Mouse (Mus musculus) cerebellum, adult 2 months (tissue): ENCODE results near the gene Unc45b. TPM values are rescaled to one million over a fixed set of nuclear protein-coding genes. Genes with fewer than 3 reads are reported as not detected.
A peak's percentile ranks its signal among the peaks of the same experiment; 100 is the strongest.
"Not testable (repeated sequence)": the region's sequence is repeated elsewhere in the genome, so short reads cannot be mapped to it uniquely, and the experiment has no call there.

ENCODE experiments used
- DNase-seq, 2 experiments: peaks; one replicate each; pipeline ENCODE4 v3.0.0; 2021
- H3K27ac ChIP-seq: fragments of 200-500 bp; 2 replicates; pipeline ENCODE4 v1.5.1; 2012; ENCODE audit warnings: low read length, control low read depth, inconsistent platforms; ENCODE audit not compliant: insufficient read depth
- H3K27me3 ChIP-seq: fragments of 200-500 bp; 2 replicates; pipeline ENCODE4 v1.6.1; 2012; ENCODE audit warnings: inconsistent platforms, mild to moderate bottlenecking, low read length, moderate library complexity; ENCODE audit not compliant: control insufficient read depth, insufficient read depth
- H3K4me1 ChIP-seq: fragments of 200-500 bp; 2 replicates; pipeline ENCODE4 v1.6.1; 2011; ENCODE audit warnings: low read length; ENCODE audit not compliant: control insufficient read depth, insufficient read depth
- H3K4me3 ChIP-seq: fragments of 200-500 bp; replicated peaks from 2 replicates; pipeline ENCODE3; 2011; ENCODE audit warnings: mild to moderate bottlenecking, low read depth, low read length, control low read depth; ENCODE audit not compliant: insufficient read depth
- CTCF ChIP-seq: fragments of 200-500 bp; IDR thresholded peaks from 2 replicates; pipeline ENCODE4 v1.5.1; 2011; ENCODE audit warnings: low read depth, mild to moderate bottlenecking, control low read depth, low read length, moderate library complexity, borderline replicate concordance; ENCODE audit not compliant: insufficient read depth
- POLR2A ChIP-seq: fragments of 200-500 bp; IDR thresholded peaks from 2 replicates; pipeline ENCODE4 v1.6.1; 2011; ENCODE audit warnings: low read length, control low read depth, borderline replicate concordance; ENCODE audit not compliant: insufficient read depth
- WGBS: fragments of 180-500 bp; shearing (Covaris S2); methylation state at CpG from one replicate; pipeline ENCODE4 v1.1.7; 2018; 5-methylcytosine and 5-hydroxymethylcytosine counted together
- polyA plus RNA-seq: library from polyadenylated mRNA; depleted of rRNA; stranded (reverse); fragments of >200 nt; gene quantifications from 2 replicates; pipeline ENCODE4 v1.2.3, GENCODE M21; 2012

Unc45b gene
- polyA plus RNA-seq, 1 experiment: 1.9 TPM

- no peaks in the 10 kb centered on the region for H3K27me3 ChIP-seq
- 69% methylated on average over 10 of the region's 10 CpGs for WGBS
- TF ChIP-seq CTCF: no peak
- TF ChIP-seq POLR2A: no peak
- DNase-seq: no peak
- H3K4me3 ChIP-seq: no peak overlapping the region
- no peaks in the 10 kb centered on the region for H3K4me1 ChIP-seq
- no peak overlapping the region for H3K27ac ChIP-seq
Observed at GRCm38 (mm10) chr11:82920768-82921167, 10.4 kb downstream of the Unc45b start.

- H3K27ac ChIP-seq: no peak overlapping the region
- H3K4me3 ChIP-seq: no peak overlapping the region
- no peak for DNase-seq
- TF ChIP-seq CTCF (no peak), POLR2A (no peak)
- H3K27me3 ChIP-seq: no peaks in the 10 kb centered on the region
- WGBS: 69% methylated on average over 4 of the region's 4 CpGs
- no peaks in the 10 kb centered on the region for H3K4me1 ChIP-seq
Observed at GRCm38 (mm10) chr11:82921691-82922090, 11.3 kb downstream of the Unc45b start.

DNA sequence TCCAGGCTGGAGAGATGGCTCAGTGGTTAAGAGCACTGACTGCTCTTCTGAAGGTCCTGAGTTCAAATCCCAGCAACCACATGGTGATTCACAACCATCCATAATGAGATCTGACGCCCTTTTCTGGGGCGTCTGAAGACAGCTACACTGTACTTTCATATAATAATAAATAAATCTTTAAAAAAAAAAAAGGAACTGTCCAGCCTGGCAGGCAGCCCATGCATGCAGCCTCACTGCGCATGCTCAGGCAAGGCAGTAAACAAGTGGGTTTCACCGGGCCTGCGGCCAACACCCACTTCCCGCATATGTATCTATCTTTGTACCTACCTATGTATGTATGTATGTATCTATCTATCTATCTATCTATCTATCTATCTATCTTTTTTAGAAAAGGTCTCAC, 13.6 kb downstream of the Unc45b start:
- H3K27ac ChIP-seq, H3K4me1 ChIP-seq, H3K27me3 ChIP-seq, H3K4me3 ChIP-seq, DNase-seq: not testable (repeated sequence)
- 72% methylated on average over 6 of the region's 6 CpGs for WGBS

- Histone ChIP-seq H3K4me1 (peaks cover 5% of the 10 kb centered on the region), H3K27ac (no peak overlapping the region), H3K27me3 (no peaks in the 10 kb centered on the region; the same call in 1 of the 2 replicates), H3K4me3 (no peak overlapping the region)
- WGBS: 48% methylated on average over 20 of the region's 20 CpGs
- no peak for DNase-seq
- no peak for TF ChIP-seq CTCF
- no peak for TF ChIP-seq POLR2A
Observed at GRCm38 (mm10) chr11:82928897-82929632, 18.7 kb downstream of the Unc45b start.

DNA sequence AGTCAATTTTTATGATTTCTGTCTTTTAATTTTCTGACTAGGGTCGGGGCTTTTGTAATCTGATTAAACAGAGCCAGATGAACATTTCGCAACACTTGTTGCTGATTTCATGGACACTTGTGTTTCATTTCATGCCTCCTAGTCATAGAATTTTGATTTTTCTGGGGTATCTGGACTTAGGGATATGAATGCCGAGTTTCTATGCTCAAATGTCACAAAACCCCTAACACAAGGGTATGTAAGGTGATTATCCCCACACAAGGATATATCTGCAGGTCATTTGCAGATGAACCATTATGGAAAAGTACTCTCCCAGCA, 19.2 kb downstream of the Unc45b start:
- Histone ChIP-seq H3K27me3 (no peaks in the 10 kb centered on the region; the same call in 1 of the 2 replicates), H3K4me1 (peaks cover 5% of the 10 kb centered on the region), H3K4me3 (no peak overlapping the region), H3K27ac (no peak overlapping the region)
- no peak for DNase-seq
- 69% methylated on average over 3 of the region's 3 CpGs for WGBS
- TF ChIP-seq CTCF (no peak), POLR2A (no peak)

- peak overlapping the region; percentile 13 for H3K4me3 ChIP-seq
- not testable (repeated sequence) for H3K27me3 ChIP-seq, H3K27ac ChIP-seq, H3K4me1 ChIP-seq, DNase-seq
- 3% methylated on average over 84 of the region's 85 CpGs for WGBS
Observed at GRCm38 (mm10) chr11:82930391-82930955, 20.1 kb downstream of the Unc45b start.

DNA sequence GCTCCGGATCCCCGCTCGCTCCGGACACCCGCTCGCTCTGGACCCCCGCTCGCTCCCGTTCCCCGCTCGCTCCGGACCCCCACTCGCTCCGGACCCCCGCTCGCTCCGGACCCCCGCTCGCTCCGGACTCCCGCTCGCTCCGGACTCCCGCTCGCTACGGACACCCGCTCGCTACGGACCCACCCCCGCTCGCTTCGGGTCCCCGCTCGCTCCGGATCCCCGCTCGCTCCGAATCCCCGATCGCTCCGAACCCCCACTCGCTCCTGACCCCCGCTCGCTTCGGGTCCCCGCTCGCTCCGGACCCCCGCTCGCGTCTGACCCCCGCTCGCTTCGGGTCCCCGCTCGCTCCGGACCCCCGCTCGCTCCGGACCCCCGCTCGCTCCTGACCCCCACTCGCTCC, 20.8 kb downstream of the Unc45b start:
- H3K27me3 ChIP-seq, H3K27ac ChIP-seq, H3K4me1 ChIP-seq, DNase-seq: not testable (repeated sequence)
- 2% methylated on average over 63 of the region's 63 CpGs for WGBS
- H3K4me3 ChIP-seq: peak overlapping the region; percentile 30

DNA sequence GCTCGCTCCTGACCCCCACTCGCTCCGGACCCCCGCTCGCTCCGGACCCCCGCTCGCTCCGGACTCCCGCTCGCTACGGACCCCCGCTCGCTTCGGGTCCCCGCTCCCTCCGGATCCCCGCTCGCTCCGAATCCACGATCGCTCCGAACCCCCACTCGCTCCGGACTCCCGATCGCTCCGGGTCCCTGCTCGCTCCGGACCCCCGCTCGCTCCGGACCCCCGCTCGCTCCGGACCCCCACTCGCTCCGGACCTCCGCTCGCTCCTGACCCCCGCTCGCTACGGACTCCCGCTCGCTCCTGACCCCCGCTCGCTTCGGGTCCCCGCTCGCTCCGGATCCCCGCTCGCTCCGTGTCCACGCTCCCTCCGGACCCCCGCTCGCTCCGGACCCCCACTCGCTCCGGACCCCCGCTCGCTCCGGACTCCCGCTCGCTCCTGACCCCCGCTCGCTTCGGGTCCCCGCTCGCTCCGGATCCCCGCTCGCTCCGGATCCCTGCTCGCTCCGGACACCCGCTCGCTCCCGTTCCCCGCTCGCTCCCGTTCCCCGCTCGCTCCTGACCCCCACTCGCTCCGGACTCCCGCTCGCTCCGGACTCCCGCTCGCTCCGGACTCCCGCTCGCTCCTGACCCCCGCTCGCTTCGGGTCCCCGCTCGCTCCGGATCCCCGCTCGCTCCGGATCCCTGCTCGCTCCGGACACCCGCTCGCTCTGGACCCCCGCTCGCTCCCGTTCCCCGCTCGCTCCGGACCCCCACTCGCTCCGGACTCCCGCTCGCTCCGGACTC, 21.5 kb downstream of the Unc45b start:
- DNase-seq, H3K4me1 ChIP-seq, H3K4me3 ChIP-seq, H3K27me3 ChIP-seq, H3K27ac ChIP-seq: not testable (repeated sequence)
- WGBS: 1% methylated on average over 117 of the region's 119 CpGs
